14 mouse cellular contexts compared by ENCODE assay signal in genomic region chr17:86366919-86367318, GRCm38 (mm10).
DNase-seq lines count a peak whose midpoint lies in the region; ATAC-seq lines count a peak whose summit lies in the region.
"Had no signal": no experiment of that assay in that cellular context is flagged by ENCODE, and none has a peak within 500 bp of the region (broad histone marks: within the 10 kb centered on the region; RNA-seq: fewer than 3 reads in every experiment).

No protein-coding gene starts in this region.

- no peak overlapping the region for H3K4me2 ChIP-seq in midbrain, embryonic 14.5 days (ENCODE audit: low read length)
- no peak overlapping the region for H3K4me2 ChIP-seq in midbrain, embryonic 16.5 days (ENCODE audit: low read length)
- peak overlapping the region; percentile 50 for H3K4me2 ChIP-seq in heart, embryonic 12.5 days

- H3K4me3 ChIP-seq in midbrain, embryonic 14.5 days (replicated peaks; ENCODE audit: low read depth, low read length), result no peak overlapping the region
- H3K4me3 ChIP-seq in midbrain, embryonic 16.5 days (ENCODE audit: low read depth, low read length), result no peak overlapping the region
- no peak overlapping the region for H3K4me3 ChIP-seq in heart, embryonic 12.5 days

- no peak overlapping the region for H3K27ac ChIP-seq in midbrain, embryonic 14.5 days (replicated peaks; ENCODE audit: low read depth, low read length)
- no peak overlapping the region for H3K27ac ChIP-seq in midbrain, embryonic 16.5 days (ENCODE audit: low read length)
- H3K27ac ChIP-seq in heart, embryonic 12.5 days (ENCODE audit: poor library complexity, severe bottlenecking), result peak overlapping the region; percentile 62
- H3K27ac ChIP-seq: kidney, postnatal 0 days; liver, embryonic 14.5 days; macrophage had no signal

- no peak overlapping the region for H3K9ac ChIP-seq in midbrain, embryonic 14.5 days (replicated peaks; ENCODE audit: low read length)
- no peak overlapping the region for H3K9ac ChIP-seq in midbrain, embryonic 16.5 days (ENCODE audit: low read depth, low read length)
- H3K9ac ChIP-seq in heart, embryonic 12.5 days, result no peak overlapping the region
- H3K9ac ChIP-seq: liver, embryonic 14.5 days had no signal

- no peaks in the 10 kb centered on the region for H3K36me3 ChIP-seq in midbrain, embryonic 14.5 days (ENCODE audit: control insufficient read depth, insufficient read depth, low read length)
- H3K36me3 ChIP-seq in midbrain, embryonic 16.5 days (ENCODE audit: control insufficient read depth, insufficient read depth, low read length), result no peaks in the 10 kb centered on the region
- no peaks in the 10 kb centered on the region for H3K36me3 ChIP-seq in heart, embryonic 12.5 days

- peaks cover 16% of the 10 kb centered on the region for H3K4me1 ChIP-seq in midbrain, embryonic 14.5 days (ENCODE audit: control insufficient read depth, insufficient read depth, low read length)
- H3K4me1 ChIP-seq in midbrain, embryonic 16.5 days (ENCODE audit: control insufficient read depth, insufficient read depth, low read length), result peaks cover 25% of the 10 kb centered on the region
- H3K4me1 ChIP-seq in heart, embryonic 12.5 days (replicated peaks), result peaks cover 66% of the 10 kb centered on the region

- intact Hi-C loops in left cerebral cortex, postnatal 4 days (cut with DNase I), result no loop called here

- peak; percentile 28; the same call in 1 of the 2 replicates for ATAC-seq in frontal cortex, adult (ENCODE audit: low TSS enrichment)
- no peak for ATAC-seq in midbrain, embryonic 14.5 days (ENCODE audit: low FRiP score, low TSS enrichment)
- no peak for ATAC-seq in midbrain, embryonic 16.5 days
- ATAC-seq in heart, embryonic 12.5 days (ENCODE audit: insufficient number of reproducible peaks, low FRiP score), result no peak
- ATAC-seq: Patski had no signal

- no peak for DNase-seq in frontal cortex, postnatal 14 days (ENCODE audit: low spot score in 2 of 2)
- DNase-seq in midbrain, embryonic 14.5 days, result peak; percentile 31
- peak; percentile 29 for DNase-seq in left cerebral cortex, postnatal 4 days
- DNase-seq in testis, postnatal 10 days (ENCODE audit: low spot score), result no peak
- DNase-seq in adrenal gland, adult 8-10 months, result no peak
- DNase-seq: adrenal gland, adult 2 months; cerebellum, adult 11-12 months had no signal

- 70% methylated on average over 10 of the region's 10 CpGs for WGBS in midbrain, embryonic 14.5 days
- WGBS in midbrain, embryonic 16.5 days, result 53% methylated on average over 10 of the region's 10 CpGs
- 63% methylated on average over 10 of the region's 10 CpGs for WGBS in heart, embryonic 12.5 days

- H3K27me3 ChIP-seq in midbrain, embryonic 14.5 days (ENCODE audit: control insufficient read depth, insufficient read depth, low read length), result no peaks in the 10 kb centered on the region
- H3K27me3 ChIP-seq in midbrain, embryonic 16.5 days (ENCODE audit: control insufficient read depth, insufficient read depth, low read depth, low read length), result no peaks in the 10 kb centered on the region
- no peaks in the 10 kb centered on the region for H3K27me3 ChIP-seq in heart, embryonic 12.5 days (replicated peaks)
- H3K27me3 ChIP-seq: Patski had no signal

- no peaks in the 10 kb centered on the region for H3K9me3 ChIP-seq in midbrain, embryonic 14.5 days (ENCODE audit: control insufficient read depth, low read length)
- no peaks in the 10 kb centered on the region for H3K9me3 ChIP-seq in midbrain, embryonic 16.5 days (replicated peaks; ENCODE audit: control insufficient read depth, low read length, poor library complexity, severe bottlenecking)
- H3K9me3 ChIP-seq in heart, embryonic 12.5 days (replicated peaks), result no peaks in the 10 kb centered on the region

Comparison
In these comparisons a context has a peak if more than half of its experiments do, and no peak if none do; other contexts are left out.
1. DNase-seq: peak in midbrain, embryonic 14.5 days (single experiment) and left cerebral cortex, postnatal 4 days (single experiment); none in frontal cortex, postnatal 14 days (0 of 2), testis, postnatal 10 days (single experiment) and adrenal gland, adult 8-10 months (single experiment).